Comparison of ENCODE assay signal across 25 mouse cellular contexts in genomic region chr2:11644057-11644456, GRCm38 (mm10). TPM values are rescaled to one million over a fixed set of nuclear protein-coding genes. Genes with fewer than 3 reads are reported as not detected.
DNase-seq lines count a peak whose midpoint lies in the region; ATAC-seq and TF ChIP-seq lines count a peak whose summit lies in the region.
"Had no signal": no experiment of that assay in that cellular context is flagged by ENCODE, and none has a peak within 500 bp of the region (broad histone marks: within the 10 kb centered on the region; RNA-seq: fewer than 3 reads in every experiment).

No protein-coding gene starts in this region.

- DNase-seq in heart, adult 18-20 months: no peak
- no peak for DNase-seq in CH12.LX (ENCODE audit: extremely low read depth)
- no peak for DNase-seq in cerebellum, adult 18-20 months
- DNase-seq: adrenal gland, adult 2 months; adrenal gland, adult 8-10 months; adrenal gland, postnatal 10 days; adrenal gland, postnatal 14 days; adrenal gland, postnatal 25 days; adrenal gland, postnatal 36 days; B cell, adult 2 months; cerebellum, adult 11 months; cerebellum, adult 11-12 months; cerebellum, adult 2 months; cerebellum, adult 8-10 months had no signal

- peaks cover 20% of the 10 kb centered on the region for H3K79me2 ChIP-seq in CH12.LX (replicated peaks; ENCODE audit: control insufficient read depth, extremely low read depth, insufficient read depth, poor library complexity, severe bottlenecking)

- H3K27me3 ChIP-seq in heart, embryonic 16.5 days (ENCODE audit: control insufficient read depth, insufficient read depth, low read length): no peaks in the 10 kb centered on the region
- no peaks in the 10 kb centered on the region for H3K27me3 ChIP-seq in CH12.LX (replicated peaks)

- H3K4me3 ChIP-seq in heart, embryonic 16.5 days (ENCODE audit: low read length): peak overlapping the region; percentile 4; the same call in 1 of the 2 replicates
- peak overlapping the region; percentile 28 to 46 (median 43) for H3K4me3 ChIP-seq in CH12.LX (replicated peaks in 1 of 3; ENCODE audit: low read depth in 2 of 3, low read length in 2 of 3, poor library complexity in 1 of 3)

- ATAC-seq in heart, embryonic 16.5 days (replicated peaks; ENCODE audit: extremely low read depth, insufficient read depth, low FRiP score): no peak
- ATAC-seq: activated CD4-positive, CD25-positive, alpha-beta regulatory T cell, adult 4 months; CD4-positive, CD25-positive, alpha-beta regulatory T cell, adult 4 months; Patski had no signal

- in situ Hi-C loops in CH12.LX (cut with MboI; ENCODE audit: low pct_ligation_motif_present, low pct_unique_long_range_greater_than_20kb, low sequenced_read_pairs): loop anchor here (5.0 kb wide), 1 partner anchor 37 kb away; no protein-coding TSS in a partner anchor

- peak; percentile 21; the same call in 1 of the 2 replicates for TF ChIP-seq POLR2A in CH12.LX (IDR thresholded peaks at IDR 0.05; ENCODE audit: low read depth, low read length)

- dilution Hi-C loops in CH12.LX (cut with MboI; ENCODE audit: extremely low pct_ligation_motif_present, extremely low pct_unique_long_range_greater_than_20kb, low sequenced_read_pairs): no loop called here

- TF ChIP-seq RAD21 in CH12.LX (IDR thresholded peaks at IDR 0.05; ENCODE audit: low read depth, low read length): no peak

- H3K4me1 ChIP-seq in heart, embryonic 16.5 days (ENCODE audit: control insufficient read depth, insufficient read depth, low read length): no peaks in the 10 kb centered on the region
- peaks cover 19 to 77% of the 10 kb centered on the region in 2 experiments for H3K4me1 ChIP-seq in CH12.LX (ENCODE audit: control insufficient read depth in 1 of 2, insufficient read depth in 2 of 2)

- no peak overlapping the region for H3K4me2 ChIP-seq in heart, embryonic 16.5 days (ENCODE audit: low read depth, low read length)
- H3K4me2 ChIP-seq in CH12.LX (ENCODE audit: insufficient read depth, low read depth, poor library complexity, severe bottlenecking): peak overlapping the region; percentile 55

- no peaks in the 10 kb centered on the region for H3K9me3 ChIP-seq in heart, embryonic 16.5 days (replicated peaks; ENCODE audit: control insufficient read depth, low read length)
- H3K9me3 ChIP-seq in CH12.LX (replicated peaks; ENCODE audit: low read length): no peaks in the 10 kb centered on the region
- H3K9me3 ChIP-seq: G1E had no signal

- H3K36me3 ChIP-seq in heart, embryonic 16.5 days (ENCODE audit: control insufficient read depth, insufficient read depth): no peaks in the 10 kb centered on the region
- H3K36me3 ChIP-seq in CH12.LX (replicated peaks in 1 of 2; ENCODE audit: control insufficient read depth in 1 of 2, insufficient read depth in 1 of 2, low read length in 1 of 2): peaks cover 4 to 7% of the 10 kb centered on the region in 2 experiments
- H3K36me3 ChIP-seq: G1E had no signal

- no peak overlapping the region for H3K27ac ChIP-seq in heart, embryonic 16.5 days (ENCODE audit: low read length)
- H3K27ac ChIP-seq in CH12.LX (ENCODE audit: insufficient read depth, low read depth): no peak overlapping the region; the same call in 1 of the 2 replicates

- WGBS in heart, embryonic 16.5 days: 61% methylated on average over 1 of the region's 1 CpGs

- no peak for TF ChIP-seq CTCF in CH12.LX (conservative IDR thresholded peaks at IDR 0.05 in 1 of 2, IDR thresholded peaks at IDR 0.05 in 1 of 2; ENCODE audit: low read depth in 2 of 2, low read length in 2 of 2)

- H3K9ac ChIP-seq in heart, embryonic 16.5 days (ENCODE audit: low read length): no peak overlapping the region
- peak overlapping the region; percentile 56 for H3K9ac ChIP-seq in CH12.LX (ENCODE audit: insufficient read depth, low read depth)

- 0 out of 2 replicates have a peak, but pooled peaks have one; percentile 35 for TF ChIP-seq EP300 in CH12.LX (IDR thresholded peaks at IDR 0.05; ENCODE audit: low read length)

TF ChIP-seq in CH12.LX, 34 proteins besides CTCF, POLR2A, EP300 and RAD21:
- TF ChIP-seq JUN (IDR thresholded peaks at IDR 0.05; ENCODE audit: insufficient read depth, low read depth, low read length) (no peak), TCF12 (IDR thresholded peaks at IDR 0.05; ENCODE audit: low read depth, low read length) (peak; percentile 48; the same call in 1 of the 2 replicates), JUND (conservative IDR thresholded peaks at IDR 0.05; ENCODE audit: low read depth, low read length) (no peak), MEF2A (IDR thresholded peaks at IDR 0.05; ENCODE audit: borderline replicate concordance, low read depth, low read length) (0 out of 2 replicates have a peak, but pooled peaks have one; percentile 8), IRF4 (IDR thresholded peaks at IDR 0.05; ENCODE audit: low read depth, low read length) (peak; percentile 43), CHD1 (IDR thresholded peaks at IDR 0.05; ENCODE audit: low read depth, low read length) (peak; percentile 78; the same call in 1 of the 2 replicates), MAZ (IDR thresholded peaks at IDR 0.05; ENCODE audit: low read depth, low read length) (peak; percentile 52; the same call in 1 of the 2 replicates)

RNA-seq across cellular contexts. Expression of gene Il2ra, which starts 1.4 kb away (rescaled TPM):
- 8.6 and 21.2 TPM in 2 replicates for polyA plus RNA-seq in heart, embryonic 16.5 days (2015; fragmentation: Nextera tagmentation; extraction: Ambion mirVana)
- 1 to 10 TPM in 1 of 2 experiments, under 1 TPM in 1; 0.62 to 1.2 TPM for total RNA-seq in heart, adult 18-20 months (2021)
- 5.5 and 6.0 TPM in 2 replicates for total RNA-seq in CH12.LX (2012; rRNA removed)
- total RNA-seq in CH12.LX (2014; rRNA removed): 4.8 and 6.3 TPM in 2 replicates
- polyA plus RNA-seq in CH12.LX (2012; ENCODE audit: insufficient read length, low read depth): 8.7 and 8.8 TPM in 2 replicates
- total RNA-seq: ES-E14, MEL had no signal
- polyA plus RNA-seq: adrenal gland, adult 2 months; C2C12; G1E; Patski had no signal

RNA-seq across cellular contexts. Expression of gene Gm17490, which starts 18.0 kb away (rescaled TPM):
- polyA plus RNA-seq in heart, embryonic 16.5 days (2015; fragmentation: Nextera tagmentation; extraction: Ambion mirVana): not detected in 2 replicates
- not detected for total RNA-seq in heart, adult 18-20 months (2021)
- total RNA-seq in CH12.LX (2012; rRNA removed): not detected in 2 replicates
- not detected in 2 replicates for total RNA-seq in CH12.LX (2014; rRNA removed)
- not detected in 2 replicates for polyA plus RNA-seq in CH12.LX (2012; ENCODE audit: insufficient read length, low read depth)
- total RNA-seq: adrenal gland, adult 18-20 months; adrenal gland, adult 2 months; adrenal gland, adult 8-10 months; adrenal gland, postnatal 10 days; adrenal gland, postnatal 14 days; adrenal gland, postnatal 25 days; adrenal gland, postnatal 36 days; adrenal gland, postnatal 4 days; ES-E14; G1E; MEL had no signal
- polyA plus RNA-seq: activated CD4-positive, CD25-positive, alpha-beta regulatory T cell, adult 4 months; adrenal gland, adult 2 months; brain, embryonic 14.5 days; C2C12; CD4-positive, CD25-positive, alpha-beta regulatory T cell, adult 4 months; cerebellum, adult 2 months; G1E; Patski had no signal

RNA-seq across cellular contexts. Expression of gene Rbm17, which starts 40.1 kb away (rescaled TPM):
- 84.5 and 102 TPM in 2 replicates for polyA plus RNA-seq in heart, embryonic 16.5 days (2015; fragmentation: Nextera tagmentation; extraction: Ambion mirVana)
- 10 to 100 TPM; 56.4 to 64.0 TPM for total RNA-seq in heart, adult 18-20 months (2021)
- total RNA-seq in CH12.LX (2012; rRNA removed) (199 and 248 TPM in 2 replicates), CH12.LX (2014; rRNA removed) (239 and 244 TPM in 2 replicates)
- 344 and 405 TPM in 2 replicates for polyA plus RNA-seq in CH12.LX (2012; ENCODE audit: insufficient read length, low read depth)
